Mouse (Mus musculus): Measurements from ENCODE around the gene Dtx2. TPM values are rescaled to one million over a fixed set of nuclear protein-coding genes. Genes with fewer than 3 reads are reported as not detected.

Gene Dtx2
- 25.6 and 32.8 TPM in 2 replicates for polyA plus RNA-seq (2012; rRNA removed)

- 2% methylated on average over 47 of the region's 47 CpGs for WGBS
- H3K4me3 ChIP-seq (ENCODE audit: extremely low read depth, insufficient read depth, insufficient read length), result peak within 1 kb of the TSS; percentile 76
- peaks cover 6% of the 10 kb centered on the region; the same call in 1 of the 2 replicates for H3K4me1 ChIP-seq (ENCODE audit: control insufficient read depth, insufficient read depth, insufficient read length)
- peak within 1 kb of the TSS; percentile 53; the same call in 1 of the 2 replicates for H3K27ac ChIP-seq (ENCODE audit: insufficient read depth, low read length)
- peak; percentile 78 to 91 for DNase-seq (ENCODE audit: low read depth in 1 of 2, low spot score in 2 of 2)
- no peaks in the 10 kb centered on the region for H3K27me3 ChIP-seq (ENCODE audit: control insufficient read depth, insufficient read depth, low read length)
- H3K36me3 ChIP-seq (ENCODE audit: control insufficient read depth, insufficient read depth, low read length), result peaks cover 10% of the 10 kb centered on the region
- TF ChIP-seq CTCF (IDR thresholded peaks at IDR 0.05; ENCODE audit: extremely low read depth, insufficient read depth, insufficient read length, insufficient replicate concordance) (no peak), POLR2A (IDR thresholded peaks at IDR 0.05; ENCODE audit: low read depth, low read length) (peak; percentile 88)
Measured at GRCm38 (mm10) chr5:135994725-135995687, at the start of gene Dtx2. Gene Dtx2 (plus strand): TSS chr5:135994800.

DNA sequence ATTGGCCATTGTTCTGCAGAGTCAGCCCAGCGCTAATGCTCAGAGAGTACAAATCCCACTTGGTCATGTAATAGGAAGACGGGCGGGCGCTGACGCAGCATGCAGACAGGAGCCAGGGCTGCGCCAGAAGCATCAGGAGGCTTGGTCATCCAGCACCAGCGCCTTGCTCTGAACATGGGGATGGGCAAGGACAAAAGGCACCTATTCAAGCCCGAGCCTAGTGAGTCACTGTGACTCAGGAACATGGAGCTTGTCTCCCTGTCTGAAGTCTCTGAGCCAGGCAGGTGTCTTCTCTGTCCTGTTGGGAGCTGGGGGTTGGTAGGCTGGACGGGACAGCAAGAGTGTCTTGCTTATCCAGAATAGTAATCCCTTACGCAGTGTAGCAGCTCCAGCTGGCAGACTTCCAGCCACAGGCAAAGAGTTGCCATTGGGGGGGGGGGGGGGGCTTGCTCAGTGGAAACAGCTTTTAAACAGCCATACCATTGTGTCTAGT is 48.6 kb upstream of the Dtx2 start:
- WGBS, result 80% methylated on average over 10 of the region's 10 CpGs
- H3K4me3 ChIP-seq (ENCODE audit: extremely low read depth, insufficient read depth, insufficient read length), result no peak overlapping the region

GRCm38 (mm10) chr5:135946621-135947020 is 48.0 kb upstream of the Dtx2 start:
- no peak overlapping the region for H3K27ac ChIP-seq (ENCODE audit: insufficient read depth, low read length)
- H3K4me1 ChIP-seq (ENCODE audit: control insufficient read depth, insufficient read depth, insufficient read length), result no peaks in the 10 kb centered on the region
- WGBS, result 86% methylated on average over 5 of the region's 5 CpGs
- H3K4me3 ChIP-seq (ENCODE audit: extremely low read depth, insufficient read depth, insufficient read length), result no peak overlapping the region
- DNase-seq (ENCODE audit: low read depth in 1 of 2, low spot score in 2 of 2), result no peak
- TF ChIP-seq CTCF (IDR thresholded peaks at IDR 0.05; ENCODE audit: extremely low read depth, insufficient read depth, insufficient read length, insufficient replicate concordance), result no peak
- TF ChIP-seq POLR2A (IDR thresholded peaks at IDR 0.05; ENCODE audit: low read depth, low read length), result no peak
- H3K36me3 ChIP-seq (ENCODE audit: control insufficient read depth, insufficient read depth, low read length), result no peaks in the 10 kb centered on the region
- H3K27me3 ChIP-seq (ENCODE audit: control insufficient read depth, insufficient read depth, low read length), result no peaks in the 10 kb centered on the region

More for the DNA sequence above, 48.6 kb upstream of the Dtx2 start:
- no peaks in the 10 kb centered on the region for H3K36me3 ChIP-seq (ENCODE audit: control insufficient read depth, insufficient read depth, low read length)
- H3K4me1 ChIP-seq (ENCODE audit: control insufficient read depth, insufficient read depth, insufficient read length), result no peaks in the 10 kb centered on the region
- H3K27ac ChIP-seq (ENCODE audit: insufficient read depth, low read length), result no peak overlapping the region
- DNase-seq (ENCODE audit: low read depth in 1 of 2, low spot score in 2 of 2), result no peak
- H3K27me3 ChIP-seq (ENCODE audit: control insufficient read depth, insufficient read depth, low read length), result no peaks in the 10 kb centered on the region
- no peak for TF ChIP-seq POLR2A (IDR thresholded peaks at IDR 0.05; ENCODE audit: low read depth, low read length)
- no peak for TF ChIP-seq CTCF (IDR thresholded peaks at IDR 0.05; ENCODE audit: extremely low read depth, insufficient read depth, insufficient read length, insufficient replicate concordance)

GRCm38 (mm10) chr5:135950710-135951412 is 43.7 kb upstream of the Dtx2 start:
- H3K4me1 ChIP-seq (ENCODE audit: control insufficient read depth, insufficient read depth, insufficient read length), result no peaks in the 10 kb centered on the region
- H3K36me3 ChIP-seq (ENCODE audit: control insufficient read depth, insufficient read depth, low read length), result no peaks in the 10 kb centered on the region
- no peak for DNase-seq (ENCODE audit: low read depth in 1 of 2, low spot score in 2 of 2)
- no peak overlapping the region for H3K4me3 ChIP-seq (ENCODE audit: extremely low read depth, insufficient read depth, insufficient read length)
- no peak overlapping the region for H3K27ac ChIP-seq (ENCODE audit: insufficient read depth, low read length)
- WGBS, result 69% methylated on average over 11 of the region's 11 CpGs
- TF ChIP-seq CTCF (IDR thresholded peaks at IDR 0.05; ENCODE audit: extremely low read depth, insufficient read depth, insufficient read length, insufficient replicate concordance) (no peak), POLR2A (IDR thresholded peaks at IDR 0.05; ENCODE audit: low read depth, low read length) (no peak)
- H3K27me3 ChIP-seq (ENCODE audit: control insufficient read depth, insufficient read depth, low read length), result no peaks in the 10 kb centered on the region

- no peak for DNase-seq (ENCODE audit: low read depth in 1 of 2, low spot score in 2 of 2)
- 84% methylated on average over 2 of the region's 2 CpGs for WGBS
- H3K27ac ChIP-seq (ENCODE audit: insufficient read depth, low read length), result no peak overlapping the region
- no peaks in the 10 kb centered on the region for H3K27me3 ChIP-seq (ENCODE audit: control insufficient read depth, insufficient read depth, low read length)
- no peak for TF ChIP-seq CTCF (IDR thresholded peaks at IDR 0.05; ENCODE audit: extremely low read depth, insufficient read depth, insufficient read length, insufficient replicate concordance)
- no peak for TF ChIP-seq POLR2A (IDR thresholded peaks at IDR 0.05; ENCODE audit: low read depth, low read length)
- no peak overlapping the region for H3K4me3 ChIP-seq (ENCODE audit: extremely low read depth, insufficient read depth, insufficient read length)
- H3K4me1 ChIP-seq (ENCODE audit: control insufficient read depth, insufficient read depth, insufficient read length), result no peaks in the 10 kb centered on the region
- no peaks in the 10 kb centered on the region for H3K36me3 ChIP-seq (ENCODE audit: control insufficient read depth, insufficient read depth, low read length)
Measured at GRCm38 (mm10) chr5:135951660-135952059, 42.9 kb upstream of the Dtx2 start.

- no peak for TF ChIP-seq POLR2A (IDR thresholded peaks at IDR 0.05; ENCODE audit: low read depth, low read length)
- no peak for DNase-seq (ENCODE audit: low read depth in 1 of 2, low spot score in 2 of 2)
- Histone ChIP-seq H3K36me3 (ENCODE audit: control insufficient read depth, insufficient read depth, low read length) (no peaks in the 10 kb centered on the region), H3K27me3 (ENCODE audit: control insufficient read depth, insufficient read depth, low read length) (no peaks in the 10 kb centered on the region), H3K4me3 (ENCODE audit: extremely low read depth, insufficient read depth, insufficient read length) (no peak overlapping the region), H3K27ac (ENCODE audit: insufficient read depth, low read length) (no peak overlapping the region), H3K4me1 (ENCODE audit: control insufficient read depth, insufficient read depth, insufficient read length) (no peaks in the 10 kb centered on the region)
- 82% methylated on average over 2 of the region's 2 CpGs for WGBS
Measured at GRCm38 (mm10) chr5:135952830-135953229, 41.8 kb upstream of the Dtx2 start.

Data from spleen, adult 2 months (tissue).